Mouse (Mus musculus) layer of hippocampus, adult 8-10 months (tissue): ENCODE results near the gene Tmf1. TPM values are rescaled to one million over a fixed set of nuclear protein-coding genes. Genes with fewer than 3 reads are reported as not detected.

Experiments used
- DNase-seq, 2 experiments: peaks; one replicate each; pipeline ENCODE4 v3.0.0; 2022; ENCODE audit warnings: low spot score in 2 of 2
- total RNA-seq, 4 experiments: library from RNA; stranded (reverse); gene quantifications; 2 replicates each; pipeline ENCODE4 v1.2.4; 2022

Tmf1 gene
- total RNA-seq, 4 experiments from 2014 or later = 51.1 to 54.6 (median 52.1) TPM

DNA sequence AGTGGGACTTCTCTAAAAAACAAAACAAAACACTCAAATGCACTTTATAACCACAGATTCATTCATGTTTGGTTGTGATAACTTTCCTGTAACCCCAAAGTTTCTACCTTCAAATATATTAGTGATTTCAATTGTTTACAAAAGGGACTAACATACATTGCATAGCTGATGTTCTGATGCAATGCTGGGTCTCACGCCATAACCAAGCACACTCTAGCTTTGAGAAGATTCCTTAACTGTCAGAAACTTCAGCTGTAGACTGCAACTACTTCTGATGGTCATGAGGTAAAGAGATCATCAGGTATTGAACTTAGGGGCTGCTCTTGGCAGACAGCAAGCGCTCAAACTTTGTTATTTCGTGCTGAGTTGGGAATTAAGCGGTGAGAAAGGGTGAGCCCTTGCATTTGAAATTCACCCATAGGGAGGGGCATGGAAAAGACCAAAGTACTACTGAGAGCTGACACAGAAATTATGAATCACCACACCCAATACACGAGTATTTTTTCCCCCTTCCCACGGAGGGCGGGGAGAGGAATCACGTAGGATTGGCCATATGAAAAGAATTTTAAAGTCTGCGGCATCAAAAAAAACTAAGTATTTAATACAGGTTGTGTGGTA is 25.4 kb upstream of the Tmf1 start:
- no peak for DNase-seq

DNA sequence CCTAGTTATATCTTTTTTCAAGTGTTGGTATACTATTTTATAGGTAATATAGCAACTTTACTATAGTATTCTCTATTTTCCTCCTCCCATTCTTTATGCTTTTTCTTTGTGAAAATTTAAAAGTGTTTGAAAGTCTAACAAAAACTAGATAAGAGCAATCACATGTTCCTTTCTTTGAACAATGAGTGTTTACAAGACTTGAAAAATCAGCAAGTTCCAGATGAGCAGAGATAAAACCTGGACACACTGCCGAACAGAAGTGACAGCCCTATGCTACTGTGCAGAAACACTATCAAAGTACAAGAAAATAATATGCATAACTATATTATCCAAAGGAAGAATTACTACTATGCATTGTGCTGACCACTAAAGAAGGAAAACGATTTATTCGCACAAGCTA is 23.6 kb upstream of the Tmf1 start:
- DNase-seq = no peak

DNA sequence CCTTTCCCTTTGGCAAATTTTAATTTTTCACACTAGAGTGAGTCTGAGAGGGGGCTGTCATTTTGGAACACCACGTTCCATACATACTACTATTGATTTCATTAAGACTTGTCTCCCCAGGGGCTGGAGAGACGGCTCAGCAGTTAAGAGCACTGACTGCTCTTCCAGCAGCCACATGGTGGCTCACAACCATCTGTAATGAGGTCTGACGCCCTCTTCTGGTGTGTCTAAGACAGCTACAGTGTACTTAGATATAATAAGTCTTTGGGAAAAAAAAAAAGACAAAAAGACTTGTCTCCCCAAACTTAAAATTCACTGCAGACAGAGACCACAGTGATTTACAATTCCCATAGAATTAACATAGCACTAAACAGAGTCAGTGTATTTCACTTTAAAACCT is 21.5 kb upstream of the Tmf1 start:
- DNase-seq = no peak

DNA sequence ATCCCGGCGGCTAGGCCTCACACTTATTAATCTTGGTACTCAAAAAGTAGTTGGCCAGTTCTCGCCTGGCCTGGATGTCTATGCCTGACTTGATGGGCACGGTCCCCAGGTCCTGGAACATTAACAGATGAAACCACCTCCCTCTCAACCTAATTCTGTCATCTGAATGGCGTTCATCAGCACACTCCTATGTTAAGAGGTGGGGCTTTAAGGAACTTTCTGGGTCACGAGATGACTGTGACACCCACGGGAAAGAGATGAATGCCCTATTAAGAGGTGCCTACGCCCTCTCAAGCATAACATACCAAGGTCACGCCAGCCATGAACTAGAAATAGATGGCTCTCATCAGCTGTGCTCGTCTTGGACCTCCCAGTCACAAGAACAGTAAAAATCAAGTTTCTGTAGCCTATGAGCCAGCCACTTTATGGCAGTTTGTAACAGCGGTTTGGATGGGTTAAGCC is 476 bp upstream of the Tmf1 start:
- DNase-seq = no peak

DNA sequence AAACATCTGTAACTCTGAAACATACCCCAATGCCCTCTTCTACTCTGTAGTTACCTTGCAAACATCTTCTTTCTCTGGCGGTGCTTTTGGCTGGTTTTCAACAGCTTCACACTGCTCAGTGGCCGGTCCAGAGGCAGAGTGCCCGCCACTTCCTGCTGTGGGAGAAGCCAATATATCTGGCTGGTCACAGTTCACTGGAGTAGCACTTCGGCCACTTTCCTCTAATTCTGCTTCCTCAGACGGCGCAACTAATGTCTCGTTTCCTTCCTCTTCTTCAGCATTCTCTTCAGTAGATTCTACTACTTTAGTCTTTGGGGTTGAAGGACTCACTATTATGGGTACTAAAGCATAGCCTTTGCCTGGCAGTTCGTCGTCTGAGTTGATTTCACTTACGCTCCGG is 3.2 kb downstream of the Tmf1 start:
- DNase-seq = no peak

DNA sequence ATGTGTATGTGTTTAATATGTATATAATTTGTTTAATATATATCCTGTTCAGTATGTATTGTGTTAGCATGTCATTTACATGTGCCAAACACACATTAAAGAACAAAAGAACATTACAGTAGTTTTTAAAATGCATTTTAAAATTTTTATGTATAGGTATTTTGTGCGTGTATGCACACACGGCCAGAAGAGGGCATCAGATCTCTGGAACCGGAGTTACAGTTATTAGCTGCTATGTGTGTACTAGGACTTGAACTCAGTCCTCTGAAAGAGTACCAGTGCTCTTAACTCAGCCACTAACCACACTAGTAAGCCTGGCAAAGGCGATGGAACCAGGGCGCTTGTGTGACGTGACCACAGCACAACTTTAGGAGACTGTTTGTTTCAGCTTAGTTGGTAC is 28.8 kb downstream of the Tmf1 start:
- no peak for DNase-seq

DNA sequence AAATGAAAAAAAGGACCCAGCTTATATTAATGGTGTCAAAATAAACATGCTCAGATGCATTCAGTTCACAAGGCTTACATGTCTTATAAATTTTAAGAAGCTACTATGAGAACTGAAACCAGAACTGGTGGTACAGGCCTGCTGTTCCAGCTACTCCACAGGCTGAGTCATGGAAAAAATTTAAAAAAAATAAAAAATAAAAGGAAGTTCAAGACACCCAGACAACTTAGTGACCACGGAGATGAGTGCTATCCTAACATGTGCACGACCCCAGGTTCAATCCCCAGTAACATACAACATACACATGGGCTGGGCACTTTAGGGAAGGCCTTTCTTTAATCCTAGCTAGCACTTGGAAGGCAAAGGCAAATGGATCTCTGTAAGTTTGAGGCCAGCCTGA is 29.2 kb downstream of the Tmf1 start:
- DNase-seq = no peak

DNA sequence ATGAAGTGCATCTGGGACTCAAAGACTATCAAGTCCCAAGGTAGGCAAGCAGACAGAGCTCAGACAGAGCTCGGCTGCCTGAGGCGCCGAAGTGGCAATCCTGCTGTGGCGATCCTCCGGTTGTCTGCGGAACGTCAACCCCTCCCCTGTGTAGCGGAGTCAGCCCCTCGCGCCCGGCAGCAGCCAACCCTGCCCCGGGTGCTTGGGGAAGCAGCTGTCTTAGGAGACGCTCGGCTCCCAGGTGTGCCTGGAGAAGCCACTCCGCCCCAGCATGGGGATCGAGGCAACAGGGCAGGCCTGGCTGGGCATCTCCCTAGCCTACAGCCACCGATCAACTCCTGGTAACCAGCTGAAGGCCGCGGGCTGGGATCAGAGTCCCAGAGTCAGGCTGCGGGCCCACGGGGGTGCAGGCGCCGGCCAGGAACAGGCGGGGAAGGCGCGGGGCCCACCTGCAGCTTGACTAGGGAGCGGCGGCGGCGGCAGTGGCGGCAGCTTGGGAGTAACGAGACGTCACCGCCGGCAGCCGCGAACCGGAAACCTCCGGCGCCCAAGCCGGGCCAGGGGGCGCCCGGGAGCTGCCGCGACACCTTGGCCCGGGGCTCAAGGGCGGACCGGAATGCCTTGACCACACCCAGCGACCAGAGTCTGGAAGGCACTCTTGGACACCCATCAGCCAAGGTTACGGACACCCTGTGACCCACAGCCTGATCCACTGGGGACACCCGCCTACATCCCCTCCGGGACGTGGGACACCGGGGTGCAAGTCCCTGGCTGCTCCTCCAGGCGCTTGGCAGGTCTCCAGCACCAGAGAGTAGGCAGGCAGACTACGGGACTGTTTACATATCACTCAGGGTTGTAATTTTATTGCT is 30.3 kb downstream of the Tmf1 start, which contains the start of gene Eogt:
Gene Eogt, minus strand, starts transcription at position 800 of the 869 bp plus-strand sequence.
- peak; percentile 37 to 58 for DNase-seq

DNA sequence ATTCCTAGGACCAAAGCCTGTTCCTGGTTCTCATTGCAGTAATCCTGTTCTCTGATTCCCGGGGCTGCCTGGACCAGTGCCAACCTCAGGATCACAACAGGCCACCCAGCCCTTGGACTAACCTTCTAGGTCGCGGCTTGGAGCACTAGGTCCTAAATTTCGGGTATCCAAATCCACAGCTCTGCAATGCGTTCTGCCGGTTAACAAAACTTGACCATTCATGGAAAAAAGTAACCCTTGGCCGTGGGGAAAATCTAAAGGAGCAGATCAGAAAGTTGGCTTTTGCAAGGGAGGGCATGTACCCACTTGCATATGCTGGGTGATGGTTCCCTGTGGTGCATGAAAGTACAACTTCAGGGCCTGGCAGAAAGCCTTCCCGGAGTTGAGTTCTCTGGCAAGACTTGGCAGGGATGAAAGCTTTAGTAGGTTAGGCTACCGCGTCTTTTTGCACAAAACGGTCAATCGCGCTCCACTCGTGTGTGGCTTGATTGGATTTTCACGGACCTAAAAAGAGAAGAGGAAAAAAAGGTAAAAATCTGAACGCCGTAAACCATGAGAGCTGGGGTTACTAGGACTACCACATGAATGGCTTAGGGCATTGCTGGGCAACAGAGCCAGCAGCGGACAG is 31.1 kb downstream of the Tmf1 start:
- DNase-seq = peak; percentile 13 to 19

DNA sequence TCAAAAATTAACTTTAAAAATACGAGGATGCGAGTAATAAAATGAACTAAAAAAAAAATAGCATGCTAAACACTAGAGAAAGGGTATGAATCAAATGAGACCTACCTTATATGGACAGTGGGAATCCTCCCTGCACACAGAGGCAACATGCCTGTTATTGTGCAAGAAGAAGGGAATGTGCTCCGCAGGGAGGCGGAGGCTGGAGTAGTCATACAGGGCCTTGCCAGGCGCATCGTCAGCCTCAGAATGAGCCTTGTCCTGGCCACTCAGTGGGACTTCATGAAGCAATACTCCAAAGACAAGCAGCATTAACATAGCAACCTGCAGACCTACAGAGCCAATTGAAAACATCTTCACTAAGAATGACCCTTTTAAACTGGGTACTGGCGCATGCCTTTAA is 33.8 kb downstream of the Tmf1 start:
- no peak for DNase-seq

DNA sequence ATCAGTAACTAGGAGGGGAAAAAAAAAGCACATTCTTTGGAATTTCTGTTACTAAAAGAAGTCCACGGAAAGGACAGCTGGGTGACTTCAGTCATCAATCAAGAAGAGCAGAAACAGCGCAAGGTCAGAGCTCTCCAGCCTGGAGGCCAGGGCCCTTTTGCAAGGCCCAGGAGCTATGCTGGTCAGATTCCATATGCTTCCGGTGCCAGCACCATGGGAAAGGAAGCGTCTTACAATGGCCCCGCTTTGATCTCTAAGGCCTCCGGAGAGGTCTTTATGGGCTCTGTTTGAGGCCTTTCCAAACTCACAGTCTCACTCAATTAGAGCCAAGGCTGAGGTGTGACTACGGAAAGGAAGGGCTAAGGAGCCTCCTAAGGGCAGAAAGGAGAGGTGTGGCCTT is 34.6 kb downstream of the Tmf1 start:
- DNase-seq = no peak

DNA sequence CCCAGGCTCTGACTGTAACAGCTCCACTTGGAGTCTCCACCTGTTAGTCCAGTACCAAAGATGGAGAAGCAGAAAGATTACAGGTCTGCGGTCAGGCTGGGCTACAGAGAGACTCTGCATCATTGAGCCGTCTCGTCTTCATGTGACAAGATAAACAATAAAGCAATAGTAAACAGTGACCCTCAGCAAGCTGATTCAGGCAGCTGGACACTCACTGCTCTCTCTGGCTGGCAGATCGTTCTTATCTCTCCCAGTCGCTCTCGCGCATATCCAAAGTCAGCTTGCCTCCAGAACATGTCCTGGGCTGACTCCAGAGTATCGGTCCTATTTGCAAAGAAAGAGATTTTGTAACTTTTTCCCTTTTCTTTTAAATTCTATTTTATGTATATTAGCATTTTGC is 36.3 kb downstream of the Tmf1 start:
- DNase-seq = no peak

DNA sequence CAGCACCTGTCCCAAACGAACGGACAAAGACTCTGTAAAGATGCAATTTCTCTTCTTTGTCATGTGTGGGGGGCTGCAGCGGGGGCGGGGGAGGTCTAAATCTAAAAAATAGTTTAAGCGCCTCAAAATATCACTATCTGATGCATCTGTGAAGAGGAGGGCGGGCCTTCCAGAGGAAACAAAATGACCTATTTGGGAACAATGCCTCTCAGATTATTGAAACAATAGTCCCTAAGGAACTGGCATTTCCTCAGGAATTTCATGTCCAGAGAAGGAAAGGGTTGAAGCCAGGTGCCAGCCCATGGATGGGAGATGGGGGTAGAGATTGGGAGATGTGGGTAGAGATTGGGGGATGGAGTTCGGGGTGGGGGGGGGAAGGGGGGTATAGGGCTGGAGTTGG is 37.1 kb downstream of the Tmf1 start:
- DNase-seq = no peak

DNA sequence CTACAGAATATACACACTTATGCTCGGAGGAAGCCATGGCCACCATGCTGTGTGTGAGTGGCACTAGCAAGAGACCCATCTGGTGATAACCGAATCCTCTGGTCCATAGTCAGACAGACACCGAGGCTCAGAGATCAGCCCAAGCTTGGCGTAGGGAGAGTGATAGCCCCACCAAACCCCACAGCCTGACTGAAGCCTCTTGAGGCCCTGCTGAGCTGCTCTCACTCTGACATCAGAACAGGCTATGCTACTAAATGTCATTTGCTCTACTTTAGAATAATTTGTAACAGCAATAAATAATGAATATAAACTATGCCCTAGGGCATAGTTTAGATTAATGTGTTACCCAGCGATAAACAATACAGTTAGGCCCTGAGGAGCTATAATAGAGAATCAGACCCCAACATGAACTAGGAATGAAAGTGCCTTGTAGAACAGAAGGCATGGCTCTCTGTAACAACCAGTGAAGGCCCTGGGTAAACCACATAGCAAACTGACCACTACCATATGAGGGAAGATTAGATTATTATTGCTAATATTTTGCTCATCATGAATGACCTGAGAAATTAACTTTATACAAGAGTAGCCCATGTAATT is 46.1 kb downstream of the Tmf1 start:
- DNase-seq = no peak

DNA sequence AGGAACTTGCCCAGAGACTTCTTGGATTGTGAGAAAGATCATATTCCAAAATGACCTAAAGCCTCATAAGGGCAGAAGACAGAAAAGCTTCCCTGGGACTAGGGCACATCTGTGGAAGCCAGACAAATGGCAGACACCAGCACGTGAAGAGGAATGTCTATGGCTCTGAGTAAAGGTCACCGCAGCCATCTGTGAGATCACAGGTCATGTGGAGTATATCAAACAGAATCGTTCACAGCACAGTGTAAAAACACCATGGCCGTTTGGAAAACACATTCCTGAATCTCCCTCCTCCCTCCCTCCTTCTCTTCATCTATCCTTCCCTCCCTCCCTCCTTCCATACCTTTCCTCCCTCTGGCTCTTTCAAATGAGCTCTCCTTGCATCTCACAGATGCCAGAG is 47.1 kb downstream of the Tmf1 start:
- DNase-seq = no peak

DNA sequence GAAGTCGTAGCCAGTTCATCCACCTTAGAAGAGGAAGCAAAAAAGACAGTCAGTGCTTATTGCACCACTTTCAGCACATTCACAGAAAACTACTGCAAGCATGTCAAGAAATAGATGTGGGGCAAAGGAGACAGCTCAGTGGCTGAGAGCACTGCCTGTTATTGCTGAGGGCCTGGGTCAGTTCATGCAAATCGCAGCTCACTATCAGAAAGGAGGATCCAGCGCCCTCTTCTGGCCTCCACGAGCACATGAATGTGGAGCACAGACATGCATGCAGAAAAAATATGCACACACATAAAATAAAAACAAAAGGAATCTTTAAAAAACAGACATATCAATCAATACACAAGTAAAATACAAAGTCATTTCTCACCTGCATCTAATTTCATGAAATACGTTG is 47.9 kb downstream of the Tmf1 start:
- no peak for DNase-seq

DNA sequence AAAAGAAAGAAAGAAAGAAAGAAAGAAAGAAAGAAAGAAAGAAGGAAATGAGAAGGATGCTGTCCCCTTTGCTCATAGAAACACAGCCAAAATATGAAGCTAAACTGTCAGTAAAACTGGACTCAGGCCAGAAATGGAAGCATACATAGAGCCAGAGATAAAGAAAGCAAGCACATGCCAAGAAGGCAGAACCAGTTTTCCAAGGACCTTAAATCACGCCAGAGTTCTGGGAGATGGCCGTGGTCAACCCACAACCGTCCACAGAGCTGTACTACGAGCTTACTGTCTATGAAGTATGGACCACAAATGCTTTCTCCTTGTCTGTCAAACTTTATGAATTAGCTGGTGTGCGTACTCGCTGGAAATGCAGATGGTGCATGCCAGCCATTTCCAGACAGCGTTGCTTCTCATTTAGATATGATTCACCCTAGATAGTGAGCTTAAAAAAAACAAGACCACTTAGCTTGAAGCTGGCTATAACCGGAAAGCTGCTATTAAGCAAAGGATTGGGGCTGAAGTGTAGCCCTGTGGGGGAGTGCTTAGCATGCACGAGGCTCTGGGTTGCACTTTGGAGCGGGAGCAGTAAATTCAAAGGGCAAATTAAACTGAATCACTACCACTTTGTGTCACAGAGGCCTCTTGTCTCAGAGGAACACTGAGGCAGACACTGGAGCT is 54.4 kb downstream of the Tmf1 start:
- DNase-seq = no peak

DNA sequence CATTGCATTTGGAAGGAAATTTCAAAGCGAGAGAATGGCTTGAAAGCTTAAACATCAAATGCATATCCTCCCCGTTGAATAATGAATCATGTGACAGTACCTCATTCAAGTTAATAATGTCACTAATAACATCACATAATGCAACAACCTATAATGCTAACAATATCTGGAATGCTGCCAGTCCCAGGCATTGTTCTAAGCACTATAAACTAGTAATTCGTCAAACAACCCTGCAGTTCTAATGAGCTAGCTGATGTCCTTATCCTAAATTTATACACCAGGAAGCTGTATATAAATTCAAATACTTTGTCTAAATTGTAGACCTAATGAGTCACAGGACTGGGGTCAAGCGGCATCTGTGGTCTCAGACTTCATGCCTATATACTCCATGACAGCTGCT is 58.0 kb downstream of the Tmf1 start:
- DNase-seq = no peak

DNA sequence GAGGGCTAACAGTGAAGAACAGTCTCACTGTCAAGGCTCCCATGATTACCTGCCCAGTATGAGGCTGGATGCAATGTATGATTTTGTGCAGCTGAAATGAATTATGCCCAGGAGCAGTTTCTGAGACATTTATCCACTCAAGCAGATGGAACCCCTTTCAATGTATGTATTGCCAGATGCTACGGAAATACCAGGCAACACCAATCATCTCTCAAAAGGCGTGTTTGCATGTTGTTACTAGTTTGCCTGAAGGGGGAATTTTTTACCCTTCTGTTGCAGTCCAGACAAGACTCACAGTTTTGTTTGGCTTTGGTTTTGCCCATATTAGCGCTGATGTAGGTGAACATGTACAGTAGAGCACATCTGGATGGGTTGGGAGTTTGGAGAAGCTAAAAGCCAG is 60.6 kb downstream of the Tmf1 start:
- no peak for DNase-seq

DNA sequence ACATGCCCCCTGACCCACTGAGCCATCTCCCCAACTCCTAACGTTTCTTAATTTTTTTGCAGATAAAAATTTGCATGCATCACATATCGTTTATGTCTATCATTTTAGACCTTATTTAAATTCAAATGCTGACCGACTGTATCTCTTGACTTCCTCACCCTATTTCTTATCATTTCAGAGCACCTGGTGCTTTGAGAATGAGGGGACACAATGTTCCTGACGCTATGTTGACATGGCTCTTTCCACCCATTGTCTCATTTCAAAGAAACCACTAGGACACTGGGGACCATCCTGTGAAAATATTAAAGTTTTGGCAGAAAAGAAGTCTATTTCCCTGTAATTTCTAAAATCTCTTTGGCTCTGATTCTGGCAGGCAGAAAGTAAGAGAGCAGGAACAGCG is 62.0 kb downstream of the Tmf1 start:
- no peak for DNase-seq

DNA sequence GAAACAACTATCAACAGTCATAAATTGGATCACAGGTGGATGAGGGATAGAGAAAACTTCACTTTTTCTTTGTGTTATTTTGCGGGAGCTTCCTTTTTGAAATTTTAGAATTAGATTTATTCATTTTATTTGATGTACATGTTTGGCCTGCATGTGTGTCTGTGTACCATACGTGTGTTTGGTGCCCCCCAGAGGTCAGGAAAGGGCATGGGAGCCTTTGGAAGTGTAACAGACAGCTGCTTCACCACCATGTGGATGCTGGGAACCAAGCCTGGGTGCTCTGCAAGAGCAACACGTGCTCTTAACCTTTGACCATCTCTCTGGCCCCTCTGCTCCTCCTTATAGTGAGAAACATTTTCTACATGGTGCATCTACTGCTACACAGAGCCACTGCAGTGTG is 64.1 kb downstream of the Tmf1 start:
- DNase-seq = no peak

DNA sequence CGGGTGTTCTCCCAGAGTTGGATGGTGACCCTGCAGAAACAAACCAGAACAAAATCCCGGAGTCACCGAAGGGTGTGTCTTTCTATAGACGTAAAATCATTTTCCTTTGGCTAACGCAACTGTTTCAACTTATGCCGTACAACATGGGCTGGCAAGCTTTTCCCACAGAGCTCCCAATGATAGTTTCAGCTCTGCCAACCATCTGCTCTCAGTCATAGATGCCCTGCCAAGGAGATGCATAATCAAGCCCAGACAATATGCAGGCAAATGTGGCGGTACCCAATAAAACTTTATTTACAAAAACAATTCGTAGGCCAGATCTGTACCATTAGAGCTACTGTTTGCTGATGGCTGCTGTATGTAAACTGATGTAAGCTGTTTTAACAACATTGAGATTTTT is 66.7 kb downstream of the Tmf1 start:
- peak; percentile 48 to 50 for DNase-seq
